Mouse (Mus musculus) midbrain, embryonic 13.5 days (tissue): ENCODE results near the gene Il1a. TPM values are rescaled to one million over a fixed set of nuclear protein-coding genes. Genes with fewer than 3 reads are reported as not detected.

Experiments used
- ATAC-seq: fragments of 200-750 bp; cut with Nextera tagmentation; 2 replicates; pipeline ENCODE4 v1.8.0; 2017; ENCODE audit warnings: mild to moderate bottlenecking, moderate TSS enrichment, moderate library complexity
- H3K27ac ChIP-seq: fragments of 300-500 bp; sonication (generic); 2 replicates; pipeline ENCODE4 v1.5.1; 2015; ENCODE audit warnings: inconsistent platforms, mild to moderate bottlenecking, moderate library complexity
- H3K27me3 ChIP-seq: fragments of 300-500 bp; sonication (generic); 2 replicates; pipeline ENCODE4 v1.6.1; 2015; ENCODE audit warnings: mild to moderate bottlenecking, inconsistent platforms
- H3K36me3 ChIP-seq: fragments of 300-500 bp; sonication (generic); 2 replicates; pipeline ENCODE4 v1.6.1; 2015; ENCODE audit warnings: mild to moderate bottlenecking, inconsistent platforms
- H3K4me1 ChIP-seq: fragments of 300-500 bp; sonication (generic); replicated peaks from 2 replicates; pipeline ENCODE4 v1.6.1; 2015; ENCODE audit warnings: inconsistent platforms
- H3K4me2 ChIP-seq: fragments of 300-500 bp; sonication (generic); replicated peaks from 2 replicates; pipeline ENCODE4 v1.6.1; 2015; ENCODE audit warnings: moderate library complexity, mild to moderate bottlenecking, inconsistent platforms
- H3K4me3 ChIP-seq: fragments of 300-500 bp; sonication (generic); replicated peaks from 2 replicates; pipeline ENCODE4 v1.5.1; 2015; ENCODE audit warnings: mild to moderate bottlenecking, inconsistent platforms
- H3K9ac ChIP-seq: fragments of 300-500 bp; sonication (generic); replicated peaks from 2 replicates; pipeline ENCODE4 v1.6.1; 2015; ENCODE audit warnings: mild to moderate bottlenecking, inconsistent platforms
- H3K9me3 ChIP-seq: fragments of 300-500 bp; sonication (generic); 2 replicates; pipeline ENCODE4 v1.6.1; 2016; ENCODE audit warnings: mild to moderate bottlenecking, inconsistent platforms
- WGBS: fragments of 180-500 bp; shearing (Covaris S2); methylation state at CpG from one replicate; pipeline ENCODE4 v1.1.7; 2015; 5-methylcytosine and 5-hydroxymethylcytosine counted together
- polyA plus RNA-seq: library from polyadenylated mRNA; unstranded; fragments of >200 nt; fragmentation: Nextera tagmentation; extraction: Ambion mirVana; gene quantifications from 2 replicates; pipeline ENCODE4 v1.2.1, GENCODE M21; 2015

Il1a gene
- polyA plus RNA-seq, 1 experiment from 2014 or later: 0.12 TPM

DNA sequence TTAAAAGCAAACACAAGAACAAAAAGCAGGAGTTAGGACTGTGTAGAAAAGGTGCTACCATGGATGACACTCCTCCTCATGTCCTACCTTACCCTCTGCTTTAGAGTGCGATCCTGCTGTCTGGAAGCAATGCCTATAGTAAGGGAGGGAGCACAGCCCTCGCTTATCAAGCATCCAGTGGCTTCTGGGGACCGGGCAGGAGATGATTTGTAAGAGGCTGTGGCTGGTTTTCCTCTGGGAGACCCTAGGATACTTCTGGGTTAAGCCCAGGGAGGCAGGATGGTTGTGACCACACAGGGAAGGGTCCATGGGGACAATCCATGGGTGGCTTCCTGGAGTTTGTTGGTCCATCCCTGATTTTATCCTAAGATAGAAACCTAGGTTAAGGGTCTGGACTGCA, 49.1 kb downstream of the Il1a start:
- Histone ChIP-seq H3K4me3 (no peak overlapping the region), H3K36me3 (no peaks in the 10 kb centered on the region), H3K9ac (no peak overlapping the region), H3K9me3 (no peaks in the 10 kb centered on the region), H3K27me3 (no peaks in the 10 kb centered on the region), H3K4me1 (peaks cover 4% of the 10 kb centered on the region; the same call in 1 of the 2 replicates), H3K4me2 (no peak overlapping the region), H3K27ac (no peak overlapping the region)
- 74% methylated on average over 3 of the region's 3 CpGs for whole genome bisulfite sequencing
- no peak for ATAC-seq

DNA sequence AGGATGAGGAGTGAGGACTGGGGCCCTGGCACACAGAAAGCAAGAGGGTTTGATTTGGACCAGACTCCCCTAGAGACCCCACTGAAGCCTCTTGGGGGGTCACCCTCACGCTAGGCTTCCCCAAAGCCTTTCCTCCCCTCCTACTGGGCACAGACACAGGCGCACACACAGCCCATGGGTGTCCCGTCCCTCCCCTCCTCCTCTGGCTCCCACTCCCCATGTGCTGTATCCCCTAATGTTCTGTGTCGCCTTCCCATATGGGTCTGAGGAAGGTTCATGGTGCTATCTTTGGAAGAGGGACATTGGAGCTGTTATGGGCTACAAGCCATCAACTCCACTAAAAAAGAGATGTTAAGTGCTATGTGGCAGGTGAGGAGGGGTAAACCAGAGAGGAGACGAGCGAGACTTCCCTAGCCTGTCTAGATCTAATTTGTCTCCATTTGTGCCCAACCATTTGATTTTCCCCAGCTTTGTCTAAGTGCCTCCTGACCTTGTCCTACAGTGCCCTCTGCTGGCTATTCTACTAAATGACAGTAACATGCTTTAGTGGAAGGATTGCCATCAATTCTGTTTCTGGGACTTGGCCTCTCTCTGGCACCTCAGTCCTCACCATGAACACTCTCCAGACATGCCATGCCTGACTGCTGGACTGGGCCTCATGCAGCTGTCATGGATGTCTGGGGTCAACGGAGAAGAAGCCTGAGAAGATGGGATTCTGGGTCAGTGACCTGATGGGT, 51.1 kb downstream of the Il1a start:
- Histone ChIP-seq H3K27me3 (no peaks in the 10 kb centered on the region), H3K36me3 (no peaks in the 10 kb centered on the region), H3K27ac (no peak overlapping the region), H3K9ac (no peak overlapping the region), H3K4me2 (no peak overlapping the region; the same call in 1 of the 2 replicates), H3K9me3 (no peaks in the 10 kb centered on the region), H3K4me1 (peaks cover 4% of the 10 kb centered on the region; the same call in 1 of the 2 replicates), H3K4me3 (no peak overlapping the region)
- ATAC-seq: peak; percentile 78
- WGBS: 42% methylated on average over 7 of the region's 7 CpGs

DNA sequence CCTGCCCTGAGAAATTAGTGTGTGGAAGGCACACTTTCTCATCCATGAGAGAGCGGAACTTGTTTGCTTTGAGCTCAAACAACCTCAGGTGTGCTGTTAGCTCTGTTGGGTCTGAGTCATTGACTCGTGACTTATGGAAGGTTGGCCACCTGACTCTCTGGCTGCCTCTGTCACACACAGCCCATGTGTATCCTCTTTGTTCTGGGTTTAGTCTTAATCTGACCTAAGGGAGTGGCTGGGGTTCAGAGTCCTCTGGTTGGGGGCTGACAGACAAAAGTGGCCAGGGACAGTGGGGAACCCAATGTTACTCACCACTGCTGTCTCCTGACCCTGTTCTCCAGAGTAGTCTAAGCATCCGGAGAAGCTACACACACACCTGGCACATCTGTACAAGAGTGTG, 51.7 kb downstream of the Il1a start:
- H3K4me2 ChIP-seq: no peak overlapping the region

DNA sequence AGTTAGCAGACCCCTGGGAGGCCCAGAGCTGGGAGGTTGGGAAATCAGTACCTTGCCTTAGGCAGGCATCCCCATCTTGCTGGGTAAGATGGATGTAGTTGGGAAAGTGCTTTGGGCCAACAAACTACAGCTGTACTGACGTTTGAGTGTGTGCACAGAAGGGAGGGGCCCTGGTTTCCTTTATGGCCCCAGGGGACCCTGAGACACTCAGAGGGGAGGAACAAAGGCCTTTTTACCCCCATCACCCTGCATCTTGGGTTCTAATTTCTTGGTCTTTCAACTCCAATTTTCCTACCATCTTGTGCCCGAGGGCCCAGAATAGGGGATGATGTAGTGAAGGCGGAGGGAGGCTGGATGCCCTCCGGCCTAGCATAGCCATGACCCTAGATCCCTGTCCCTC, 53.8 kb downstream of the Il1a start:
- Histone ChIP-seq H3K4me2 (no peak overlapping the region), H3K27ac (no peak overlapping the region), H3K9ac (no peak overlapping the region), H3K36me3 (no peaks in the 10 kb centered on the region), H3K4me1 (peaks cover 4% of the 10 kb centered on the region; the same call in 1 of the 2 replicates), H3K4me3 (no peak overlapping the region), H3K9me3 (no peaks in the 10 kb centered on the region), H3K27me3 (no peaks in the 10 kb centered on the region)
- no peak for ATAC-seq
- 78% methylated on average over 4 of the region's 4 CpGs for WGBS

More for the DNA sequence above, 51.7 kb downstream of the Il1a start:
- no peaks in the 10 kb centered on the region for H3K27me3 ChIP-seq
- H3K36me3 ChIP-seq: no peaks in the 10 kb centered on the region
- WGBS: 92% methylated on average over 3 of the region's 3 CpGs
- no peak overlapping the region for H3K4me3 ChIP-seq
- H3K27ac ChIP-seq: no peak overlapping the region
- peaks cover 4% of the 10 kb centered on the region; the same call in 1 of the 2 replicates for H3K4me1 ChIP-seq
- H3K9me3 ChIP-seq: no peaks in the 10 kb centered on the region
- H3K9ac ChIP-seq: no peak overlapping the region
- no peak; the same call in 1 of the 2 replicates for ATAC-seq

DNA sequence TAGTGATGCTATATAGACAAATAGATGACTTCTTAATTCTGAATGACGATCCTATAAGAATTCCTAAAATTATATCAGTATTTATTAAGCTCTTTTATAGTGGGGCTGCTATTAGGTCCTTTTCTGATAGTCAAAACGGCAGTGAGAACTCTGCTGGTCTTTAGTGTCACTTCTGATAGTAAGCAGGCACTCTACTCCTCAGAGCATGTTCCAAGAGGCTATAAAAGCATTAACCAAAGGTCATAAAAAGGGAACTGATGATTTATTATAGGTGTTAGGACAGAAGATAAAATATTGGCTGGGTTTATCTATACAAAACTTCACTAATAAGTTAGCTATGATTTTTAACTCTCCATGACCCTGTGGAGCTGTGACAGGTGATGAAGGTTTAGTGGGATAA, 55.7 kb downstream of the Il1a start:
- Histone ChIP-seq H3K9me3 (no peaks in the 10 kb centered on the region), H3K36me3 (no peaks in the 10 kb centered on the region), H3K4me1 (peaks cover 4% of the 10 kb centered on the region; the same call in 1 of the 2 replicates), H3K4me2 (no peak overlapping the region), H3K27me3 (no peaks in the 10 kb centered on the region), H3K4me3 (no peak overlapping the region), H3K9ac (no peak overlapping the region), H3K27ac (no peak overlapping the region)
- WGBS: 85% methylated on average over 2 of the region's 2 CpGs
- ATAC-seq: no peak

DNA sequence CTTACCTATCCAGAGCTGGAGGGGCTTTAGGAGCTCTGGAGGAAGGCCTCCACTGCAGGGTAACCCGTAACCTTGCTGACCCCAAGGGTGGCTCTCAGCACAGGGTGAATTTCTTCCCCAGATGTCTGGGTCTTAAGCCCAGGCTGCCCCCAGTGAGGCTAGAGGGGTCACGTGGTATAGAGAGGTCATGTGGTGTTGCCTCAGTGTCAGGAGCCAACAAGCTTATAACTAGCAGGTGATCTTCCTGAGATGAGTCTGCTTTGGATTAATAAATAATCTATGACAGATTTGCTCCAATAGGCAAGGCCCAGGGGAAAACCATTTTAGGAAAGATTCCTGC, 56.2 kb downstream of the Il1a start:
- Histone ChIP-seq H3K27me3 (no peaks in the 10 kb centered on the region), H3K4me2 (no peak overlapping the region), H3K9me3 (no peaks in the 10 kb centered on the region), H3K4me3 (no peak overlapping the region), H3K27ac (no peak overlapping the region), H3K36me3 (no peaks in the 10 kb centered on the region), H3K9ac (no peak overlapping the region), H3K4me1 (peaks cover 4% of the 10 kb centered on the region; the same call in 1 of the 2 replicates)
- no peak for ATAC-seq
- 84% methylated on average over 2 of the region's 2 CpGs for WGBS

DNA sequence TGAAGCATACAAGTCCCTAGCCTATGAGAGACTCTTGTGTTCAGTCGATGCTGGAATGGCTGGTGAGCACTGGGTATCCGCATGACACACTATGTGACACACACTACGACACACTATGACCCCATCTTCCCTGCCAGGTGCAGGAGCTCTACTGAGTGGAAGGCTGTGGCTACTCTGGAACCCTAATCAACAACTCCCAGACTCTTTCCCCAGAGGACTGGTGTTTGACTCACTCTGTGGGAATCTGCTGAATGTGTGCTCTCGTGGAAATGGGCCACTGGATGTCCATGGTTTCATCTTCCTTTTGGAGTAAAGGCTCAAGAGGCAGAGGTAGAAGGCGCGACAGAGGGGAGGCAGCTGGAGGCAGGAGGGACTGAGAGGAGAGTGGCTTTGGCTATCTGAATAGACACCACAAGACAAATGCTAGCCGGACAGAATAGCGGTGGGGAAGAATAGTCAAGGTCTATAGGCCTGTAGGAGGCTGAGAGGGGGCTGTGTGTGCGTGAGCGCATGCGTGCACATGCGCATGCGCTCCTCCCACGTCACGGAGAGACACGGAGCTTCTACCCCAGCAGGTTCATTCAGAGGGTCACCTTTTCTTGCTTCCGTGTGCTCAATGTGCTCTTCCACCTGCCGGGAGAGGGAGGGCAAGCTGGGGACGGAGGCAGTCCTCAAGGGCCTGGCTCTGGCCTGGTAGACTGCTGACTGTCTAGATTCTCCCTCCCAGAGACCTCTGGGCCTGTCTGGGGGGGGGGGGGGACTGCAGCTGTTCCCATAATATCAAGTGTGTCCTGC, 56.7 kb downstream of the Il1a start:
- Histone ChIP-seq H3K4me2 (no peak overlapping the region), H3K27ac (no peak overlapping the region), H3K36me3 (no peaks in the 10 kb centered on the region), H3K9me3 (no peaks in the 10 kb centered on the region), H3K27me3 (no peaks in the 10 kb centered on the region), H3K4me1 (no peaks in the 10 kb centered on the region), H3K4me3 (no peak overlapping the region), H3K9ac (no peak overlapping the region)
- ATAC-seq: no peak
- whole genome bisulfite sequencing: 87% methylated on average over 19 of the region's 19 CpGs

Other genes starting within 250 kb of the Il1a start
- gene Ttl, start 244.0 kb downstream of the Il1a start, polyA plus RNA-seq: 21.3 and 23.6 TPM in 2 replicates
- gene Polr1b, start 209.0 kb downstream of the Il1a start, polyA plus RNA-seq: 18.3 and 20.2 TPM in 2 replicates
- 29.2 and 30.4 TPM in 2 replicates for gene Chchd5, start 180.3 kb downstream of the Il1a start, polyA plus RNA-seq
- gene Slc20a1, start 111.2 kb downstream of the Il1a start, polyA plus RNA-seq: 52.4 and 53.1 TPM in 2 replicates
- gene Ckap2l, start 12.8 kb downstream of the Il1a start, polyA plus RNA-seq: 18.3 and 19.3 TPM in 2 replicates
- gene Il1b, start 61.2 kb upstream of the Il1a start, polyA plus RNA-seq: not detected in 2 replicates
- gene F830045P16Rik, start 226.6 kb upstream of the Il1a start, polyA plus RNA-seq: not detected in 2 replicates